Mouse (Mus musculus) heart, embryonic 14.5 days (tissue): ENCODE data around the gene Tmem263. TPM values are rescaled to one million over a fixed set of nuclear protein-coding genes. Genes with fewer than 3 reads are reported as not detected.
A peak's percentile ranks its signal among the peaks of the same experiment; 100 is the strongest.

Experiments
- ATAC-seq: fragments of 200-750 bp; cut with Nextera tagmentation; 2 replicates; pipeline ENCODE4 v1.8.0; 2017; ENCODE audit warnings: low read depth, moderate TSS enrichment; ENCODE audit not compliant: insufficient number of reproducible peaks, insufficient read depth, low FRiP score
- H3K27ac ChIP-seq, 2 experiments: fragments of 200-500 bp in 1 of 2; fragments of 300-500 bp in 1 of 2; sonication (generic) in 1 of 2; replicated peaks in 1 of 2; 2 replicates each; pipeline ENCODE4 v1.5.1; 2012 to 2014; ENCODE audit warnings: low read depth in 2 of 2, low read length in 2 of 2, control low read depth in 1 of 2, mild to moderate bottlenecking in 1 of 2, mixed read lengths in 1 of 2; ENCODE audit not compliant: control insufficient read depth in 1 of 2, insufficient read depth in 1 of 2
- H3K27me3 ChIP-seq: fragments of 300-500 bp; sonication (generic); 2 replicates; pipeline ENCODE4 v1.6.1; 2014; ENCODE audit warnings: mild to moderate bottlenecking, low read length, control low read depth; ENCODE audit not compliant: control insufficient read depth, insufficient read depth
- H3K36me3 ChIP-seq: fragments of 300-500 bp; sonication (generic); 2 replicates; pipeline ENCODE4 v1.6.1; 2014; ENCODE audit warnings: mild to moderate bottlenecking, control low read depth, low read length, mixed read lengths; ENCODE audit not compliant: control insufficient read depth, insufficient read depth
- H3K4me1 ChIP-seq, 2 experiments: fragments of 200-500 bp in 1 of 2; fragments of 300-500 bp in 1 of 2; sonication (generic) in 1 of 2; 2 replicates each; pipeline ENCODE4 v1.6.1; 2012 to 2014; ENCODE audit warnings: low read length in 2 of 2, control low read depth in 1 of 2, mixed read lengths in 1 of 2; ENCODE audit not compliant: control insufficient read depth in 2 of 2, insufficient read depth in 2 of 2
- H3K4me2 ChIP-seq: fragments of 300-500 bp; sonication (generic); 2 replicates; pipeline ENCODE4 v1.6.1; 2014; ENCODE audit warnings: mild to moderate bottlenecking, low read length
- H3K4me3 ChIP-seq, 2 experiments: fragments of 200-500 bp in 1 of 2; fragments of 300-500 bp in 1 of 2; sonication (generic) in 1 of 2; 2 replicates each; pipeline ENCODE4 v1.5.1; 2012 to 2014; ENCODE audit warnings: low read length in 2 of 2, mild to moderate bottlenecking in 2 of 2, control low read depth in 1 of 2, low read depth in 1 of 2, moderate library complexity in 1 of 2; ENCODE audit not compliant: control insufficient read depth in 1 of 2, insufficient read depth in 1 of 2
- H3K9ac ChIP-seq: fragments of 300-500 bp; sonication (generic); 2 replicates; pipeline ENCODE4 v1.6.1; 2014; ENCODE audit warnings: mild to moderate bottlenecking, low read length
- H3K9me3 ChIP-seq: fragments of 300-500 bp; sonication (generic); 2 replicates; pipeline ENCODE4 v1.6.1; 2016; ENCODE audit warnings: low read length, control low read depth; ENCODE audit not compliant: control insufficient read depth
- WGBS: fragments of 180-500 bp; shearing (Covaris S2); extraction: QIAGEN DNeasy Blood & Tissue Kit; methylation state at CpG from one replicate; pipeline ENCODE4 v1.1.7; 2014; 5-methylcytosine and 5-hydroxymethylcytosine counted together
- polyA plus RNA-seq: library from polyadenylated mRNA; unstranded; fragments of >200 nt; fragmentation: Nextera tagmentation; extraction: Ambion mirVana; gene quantifications from 2 replicates; pipeline ENCODE4 v1.2.1, GENCODE M21; 2014

Gene Tmem263
- polyA plus RNA-seq, 1 experiment from 2014 or later = 52.9 TPM

DNA sequence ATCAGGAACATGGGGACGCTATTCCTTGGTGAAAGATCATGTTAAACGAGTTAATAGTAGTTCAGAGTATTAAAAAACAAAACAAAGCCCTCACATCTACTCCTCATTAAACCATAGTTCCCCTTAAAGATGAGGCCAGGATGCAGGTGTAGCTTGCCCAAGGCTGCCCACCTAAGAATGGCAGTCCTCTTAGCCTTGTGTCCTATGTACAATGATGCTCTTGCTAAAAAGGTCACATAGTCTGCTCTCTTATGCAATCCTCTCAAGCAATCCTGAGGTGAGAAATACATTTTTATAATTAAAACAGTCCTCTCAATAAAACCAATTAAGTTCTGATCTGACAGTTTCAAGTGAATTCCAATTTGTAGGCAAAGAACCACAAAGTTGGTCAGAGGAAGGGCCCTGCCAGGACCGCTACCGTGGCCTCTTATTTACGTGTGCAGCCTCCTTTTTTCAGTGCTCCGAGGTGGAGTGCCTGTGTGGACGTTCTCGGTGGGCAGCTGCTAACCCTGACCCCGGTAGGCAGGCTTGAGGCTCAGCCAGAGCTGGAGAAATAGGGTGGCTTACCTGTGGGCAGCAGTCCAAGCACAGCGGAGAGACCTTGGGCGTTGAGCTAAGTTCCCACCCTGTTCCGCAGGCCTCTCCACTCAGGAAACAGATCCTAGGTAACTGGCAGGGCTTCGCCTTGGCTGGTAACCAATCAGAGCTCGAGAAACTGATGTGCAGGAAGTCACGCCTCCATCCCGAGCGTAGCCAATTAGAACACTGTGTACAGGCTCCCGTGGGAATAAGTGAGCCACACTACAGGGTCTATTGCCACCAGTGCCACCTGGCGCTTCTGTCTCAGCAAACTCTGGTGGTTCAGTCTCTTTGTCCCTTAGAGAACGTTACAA lies 25.2 kb downstream of the Tmem263 start, which contains the start of gene Mterf2:
Gene Mterf2, minus strand, starts transcription at position 633 of the 893 bp plus-strand sequence.
- WGBS = 7% methylated on average over 20 of the region's 20 CpGs
- peak; percentile 100 for ATAC-seq
- no peaks in the 10 kb centered on the region for H3K27me3 ChIP-seq
- H3K9ac ChIP-seq = peak within 1 kb of the TSS; percentile 76
- peak within 1 kb of the TSS; percentile 80 for H3K4me2 ChIP-seq
- no peak within 1 kb of the TSS for H3K27ac ChIP-seq
- H3K4me1 ChIP-seq = peaks cover 0 to 10% of the 10 kb centered on the region in 2 experiments; a peak in 2 of 4 replicates
- peaks cover 11% of the 10 kb centered on the region for H3K36me3 ChIP-seq
- H3K9me3 ChIP-seq = no peaks in the 10 kb centered on the region
- peak within 1 kb of the TSS; percentile 64 to 93 for H3K4me3 ChIP-seq

DNA sequence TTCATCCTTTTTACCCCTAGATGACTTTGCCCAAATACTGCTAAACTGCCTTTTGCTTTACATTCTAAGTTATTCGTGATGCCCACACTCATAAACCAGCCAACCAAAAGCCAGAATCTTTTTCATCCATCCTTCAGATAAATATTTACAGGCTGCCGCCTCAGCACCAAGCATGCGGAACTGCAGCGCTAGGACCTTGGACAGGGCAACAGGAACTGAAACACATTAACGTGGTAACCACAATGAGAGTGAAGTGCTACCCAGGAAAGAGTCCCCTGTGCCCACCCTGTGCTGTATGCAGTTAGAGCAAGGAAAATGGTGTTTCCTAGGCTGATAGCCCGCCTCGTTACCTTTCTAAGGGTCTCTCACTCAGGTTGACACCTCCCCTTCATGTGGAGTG lies 26.0 kb downstream of the Tmem263 start:
- Histone ChIP-seq H3K27ac (no peak overlapping the region), H3K4me1 (peaks cover 0 to 10% of the 10 kb centered on the region in 2 experiments; a peak in 2 of 4 replicates), H3K4me2 (peak overlapping the region; percentile 80), H3K9ac (0 out of 2 replicates have a peak overlapping the region, but pooled peaks have one; percentile 38), H3K9me3 (no peaks in the 10 kb centered on the region), H3K36me3 (peaks cover 13% of the 10 kb centered on the region), H3K4me3 (peak overlapping the region in 1 of 2 experiments; percentile 64; a peak in 3 of 4 replicates), H3K27me3 (no peaks in the 10 kb centered on the region)
- WGBS = 15% methylated on average over 7 of the region's 7 CpGs
- ATAC-seq = no peak

DNA sequence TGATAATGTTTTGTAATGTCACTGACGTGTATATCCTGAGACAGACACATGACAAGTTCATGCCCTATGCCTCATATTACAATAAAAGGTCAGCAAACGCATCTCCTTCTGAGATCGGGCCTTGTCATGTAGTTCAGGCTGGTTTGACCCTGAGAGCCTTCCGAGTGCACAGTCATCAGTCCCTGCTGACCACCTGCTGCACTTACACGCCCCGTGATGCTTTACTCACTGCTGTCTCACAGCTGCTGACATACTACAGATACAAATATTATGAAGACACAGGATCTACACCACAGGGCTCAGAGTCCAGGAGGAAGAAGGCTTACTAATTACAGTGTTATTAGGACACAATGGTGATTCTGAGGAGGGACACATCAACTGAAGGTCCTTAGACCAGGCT lies 34.1 kb downstream of the Tmem263 start:
- no peak overlapping the region for H3K4me3 ChIP-seq

DNA sequence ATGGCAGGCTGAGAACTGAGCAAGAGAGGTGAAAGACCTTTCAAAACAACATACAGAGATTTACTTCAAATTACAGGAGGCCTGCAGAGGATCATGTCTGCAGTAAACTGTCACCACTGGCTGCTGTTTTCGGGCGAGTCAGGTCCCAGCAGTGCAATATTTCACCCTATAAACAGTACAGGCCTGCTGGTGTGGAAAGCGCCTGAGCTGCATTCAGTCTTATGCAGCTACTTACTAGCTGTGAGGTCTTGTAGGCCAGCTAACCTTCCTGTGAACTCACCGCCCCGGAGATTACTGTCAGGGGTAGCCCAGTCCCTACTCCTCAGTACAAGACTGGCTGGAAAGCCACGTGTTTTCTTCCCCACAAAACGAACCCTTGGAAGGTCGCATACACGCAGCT lies 39.0 kb downstream of the Tmem263 start:
- Histone ChIP-seq H3K9ac (no peak overlapping the region), H3K27ac (no peak overlapping the region), H3K4me2 (no peak overlapping the region), H3K36me3 (peaks cover 38% of the 10 kb centered on the region), H3K9me3 (no peaks in the 10 kb centered on the region), H3K4me3 (no peak overlapping the region), H3K4me1 (no peaks in the 10 kb centered on the region; a peak in 1 of 4 replicates), H3K27me3 (no peaks in the 10 kb centered on the region)
- 60% methylated on average over 9 of the region's 9 CpGs for WGBS
- no peak for ATAC-seq

More for the DNA sequence above, 34.1 kb downstream of the Tmem263 start:
- Histone ChIP-seq H3K27me3 (no peaks in the 10 kb centered on the region), H3K9ac (no peak overlapping the region), H3K36me3 (peaks cover 23% of the 10 kb centered on the region), H3K4me1 (no peaks in the 10 kb centered on the region; a peak in 1 of 4 replicates), H3K4me2 (no peak overlapping the region), H3K27ac (no peak overlapping the region), H3K9me3 (no peaks in the 10 kb centered on the region)
- ATAC-seq = no peak
- 87% methylated on average over 6 of the region's 6 CpGs for WGBS

DNA sequence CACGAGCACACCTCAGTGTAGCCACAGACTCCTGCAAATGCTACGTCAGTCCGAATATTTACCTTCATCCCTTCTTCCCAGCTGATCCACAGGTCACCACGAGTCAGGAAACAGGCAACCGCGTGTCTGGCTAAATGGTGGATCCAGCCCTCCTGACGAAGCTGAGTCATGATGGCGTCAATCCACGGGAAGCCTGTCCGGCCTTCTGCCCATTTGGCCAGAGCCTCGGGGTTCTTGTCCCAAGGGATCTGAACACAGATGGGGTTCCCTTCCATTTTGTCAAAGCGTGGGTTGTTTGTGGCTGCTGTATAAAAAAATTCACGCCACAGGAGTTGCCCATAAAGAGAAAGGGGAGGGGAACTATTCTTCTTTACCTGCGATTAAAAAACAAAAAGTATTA lies 43.9 kb downstream of the Tmem263 start:
- Histone ChIP-seq H3K27ac (no peak overlapping the region), H3K9me3 (no peaks in the 10 kb centered on the region), H3K4me2 (no peak overlapping the region), H3K9ac (no peak overlapping the region), H3K36me3 (peaks cover 48% of the 10 kb centered on the region), H3K4me3 (no peak overlapping the region), H3K4me1 (no peaks in the 10 kb centered on the region; a peak in 1 of 4 replicates), H3K27me3 (no peaks in the 10 kb centered on the region)
- 88% methylated on average over 14 of the region's 14 CpGs for WGBS
- no peak for ATAC-seq

DNA sequence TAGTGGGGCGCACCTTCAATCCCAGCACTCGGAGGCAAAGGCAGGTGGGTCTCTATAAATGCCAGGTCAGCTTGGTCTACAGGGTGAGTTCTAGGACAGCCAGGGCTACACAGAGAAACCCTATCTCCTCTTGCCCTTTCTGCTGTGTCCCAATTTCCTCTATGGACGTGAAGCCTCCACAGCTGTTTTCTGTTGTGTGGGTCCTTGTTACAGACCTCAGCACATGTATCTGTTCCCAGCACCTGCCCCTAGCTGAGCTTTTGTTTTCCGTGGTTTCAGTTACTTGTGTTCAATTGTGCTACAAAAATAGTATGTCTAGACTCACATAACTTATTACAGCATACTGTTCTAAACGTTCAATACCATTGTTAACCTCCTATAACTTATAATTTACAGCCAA lies 46.8 kb downstream of the Tmem263 start:
- no peak overlapping the region for H3K4me2 ChIP-seq
- no peak overlapping the region for H3K9ac ChIP-seq
- H3K4me3 ChIP-seq = no peak overlapping the region
- no peaks in the 10 kb centered on the region for H3K27me3 ChIP-seq
- no peaks in the 10 kb centered on the region for H3K9me3 ChIP-seq
- no peaks in the 10 kb centered on the region for H3K4me1 ChIP-seq
- peaks cover 37% of the 10 kb centered on the region for H3K36me3 ChIP-seq
- H3K27ac ChIP-seq = no peak overlapping the region
- no peak for ATAC-seq
- 83% methylated on average over 5 of the region's 5 CpGs for WGBS

DNA sequence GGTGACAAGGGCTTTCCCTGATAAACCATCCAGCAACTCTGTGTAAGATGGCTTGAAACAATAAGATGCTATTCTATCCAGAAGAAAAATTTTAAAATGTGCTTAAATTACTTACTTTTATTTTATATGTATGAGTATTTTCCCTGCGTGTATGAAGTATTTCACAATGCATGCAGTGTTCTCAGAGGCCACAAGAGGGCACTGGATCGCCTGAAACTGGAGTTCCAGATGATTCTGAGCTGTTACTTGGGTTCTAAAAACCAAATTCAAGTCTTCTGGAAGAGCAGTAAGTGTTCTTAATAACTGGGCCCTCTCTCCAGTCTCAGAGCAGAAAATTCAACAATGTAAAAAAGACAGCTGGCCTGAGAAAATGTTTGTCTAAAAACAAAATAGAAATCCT lies 51.8 kb downstream of the Tmem263 start:
- no peak overlapping the region for H3K4me3 ChIP-seq
- no peaks in the 10 kb centered on the region for H3K27me3 ChIP-seq
- H3K36me3 ChIP-seq = peaks cover 9% of the 10 kb centered on the region
- no peak overlapping the region for H3K27ac ChIP-seq
- no peaks in the 10 kb centered on the region for H3K4me1 ChIP-seq
- WGBS = 9% methylated on average over 2 of the region's 2 CpGs
- ATAC-seq = no peak
- no peak overlapping the region for H3K9ac ChIP-seq
- no peak overlapping the region for H3K4me2 ChIP-seq
- no peaks in the 10 kb centered on the region for H3K9me3 ChIP-seq
